Mouse (Mus musculus): ENCODE measurements around the gene Smarcal1. TPM values are rescaled to one million over a fixed set of nuclear protein-coding genes. Genes with fewer than 3 reads are reported as not detected.

The Smarcal1 gene
- total RNA-seq (2018; cell fraction: chromatin; rRNA removed): 10 to 100 TPM; 10.6 to 71.0 (median 46.7) TPM
- 10 to 100 TPM in 25 of 26 experiments, 1 to 10 TPM in 1; 9.1 to 21.8 (median 17.4) TPM for total RNA-seq (2018; cell fraction: cytosol; rRNA removed)
- total RNA-seq (2018; cell fraction: nucleus; rRNA removed): 10 to 100 TPM in 25 of 26 experiments, 1 to 10 TPM in 1; 9.3 to 45.8 (median 30.3) TPM
- 12.9 to 15.6 TPM (median 15.6 TPM) in 3 replicates for polyA plus RNA-seq (2018)

- WGBS (ENCODE audit: missing documents): under 1% methylated on average over 22 of the region's 25 CpGs
- peaks cover 24% of the 10 kb centered on the region; the same call in 1 of the 2 replicates for H3K36me3 ChIP-seq (ENCODE audit: inconsistent target)
- peaks cover 18% of the 10 kb centered on the region; the same call in 1 of the 2 replicates for H3K79me2 ChIP-seq (ENCODE audit: inconsistent target)
- H3K27ac ChIP-seq: peak within 1 kb of the TSS; percentile 69
- H3K4me3 ChIP-seq (ENCODE audit: inconsistent target): peak within 1 kb of the TSS; percentile 81
Measured at GRCm38 (mm10) chr1:72582947-72583731, at the start of gene Smarcal1. Gene Smarcal1 (plus strand): TSS chr1:72583251.

- H3K4me3 ChIP-seq (ENCODE audit: inconsistent target): no peak overlapping the region
- no peaks in the 10 kb centered on the region for H3K79me2 ChIP-seq (ENCODE audit: inconsistent target)
Measured at GRCm38 (mm10) chr1:72533439-72533838, 49.6 kb upstream of the Smarcal1 start.

DNA sequence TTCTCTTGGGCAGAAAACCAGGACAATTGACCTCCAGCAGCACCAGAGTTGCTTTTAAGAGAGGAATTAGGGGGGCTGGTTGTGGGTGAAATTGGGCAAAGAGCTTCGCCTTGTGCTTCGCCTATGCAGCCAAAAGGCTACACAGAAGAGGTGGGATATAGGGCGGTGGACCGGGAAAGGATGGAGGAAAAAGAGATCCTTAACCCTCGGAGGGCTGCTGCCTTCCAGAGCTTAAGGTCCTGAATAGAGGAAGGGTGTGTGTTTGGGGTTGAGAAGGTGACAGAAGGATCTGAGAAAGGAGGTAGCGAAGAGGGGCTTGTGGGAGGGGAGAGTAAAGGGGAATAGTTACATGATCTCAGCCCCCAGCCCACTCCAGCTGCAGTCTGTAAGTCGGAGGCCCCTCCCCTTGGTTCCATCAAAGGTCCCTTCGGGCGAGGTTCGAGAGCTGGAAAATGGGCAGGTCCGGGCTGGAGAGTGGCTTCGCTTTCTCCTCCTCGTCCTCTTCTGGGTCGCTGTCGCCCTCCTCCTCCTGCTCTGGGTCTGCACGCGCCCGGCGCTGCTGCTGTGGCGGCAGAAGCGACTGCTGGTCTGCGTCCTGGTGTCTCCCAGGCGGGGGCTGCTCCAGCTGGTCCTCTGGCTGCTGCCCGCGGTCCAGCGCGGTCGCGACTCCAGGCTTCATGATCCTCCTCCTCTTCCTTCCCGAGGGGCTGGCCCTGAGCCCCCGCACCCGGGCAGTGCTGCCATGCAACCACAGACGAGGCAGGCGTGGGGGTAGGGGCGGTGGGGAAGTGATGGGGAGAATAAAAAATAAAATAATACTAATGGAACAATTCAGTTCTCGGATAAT, 47.1 kb upstream of the Smarcal1 start:
- WGBS (ENCODE audit: missing documents): 6% methylated on average over 36 of the region's 36 CpGs
- H3K27ac ChIP-seq: no peak overlapping the region

More at GRCm38 (mm10) chr1:72533439-72533838, 49.6 kb upstream of the Smarcal1 start:
- no peak overlapping the region for H3K27ac ChIP-seq
- no peaks in the 10 kb centered on the region for H3K36me3 ChIP-seq (ENCODE audit: inconsistent target)

GRCm38 (mm10) chr1:72536611-72537351, 46.3 kb upstream of the Smarcal1 start, which contains the start of gene March4:
Gene March4 (minus strand): TSS chr1:72536930.
- no peaks in the 10 kb centered on the region for H3K36me3 ChIP-seq (ENCODE audit: inconsistent target)
- 3% methylated on average over 39 of the region's 41 CpGs for WGBS (ENCODE audit: missing documents)
- no peak within 1 kb of the TSS for H3K4me3 ChIP-seq (ENCODE audit: inconsistent target)
- H3K27ac ChIP-seq: no peak within 1 kb of the TSS
- H3K79me2 ChIP-seq (ENCODE audit: inconsistent target): no peaks in the 10 kb centered on the region

More for the DNA sequence above, 47.1 kb upstream of the Smarcal1 start:
- Histone ChIP-seq H3K36me3 (ENCODE audit: inconsistent target) (no peaks in the 10 kb centered on the region), H3K79me2 (ENCODE audit: inconsistent target) (no peaks in the 10 kb centered on the region), H3K4me3 (ENCODE audit: inconsistent target) (no peak overlapping the region)

DNA sequence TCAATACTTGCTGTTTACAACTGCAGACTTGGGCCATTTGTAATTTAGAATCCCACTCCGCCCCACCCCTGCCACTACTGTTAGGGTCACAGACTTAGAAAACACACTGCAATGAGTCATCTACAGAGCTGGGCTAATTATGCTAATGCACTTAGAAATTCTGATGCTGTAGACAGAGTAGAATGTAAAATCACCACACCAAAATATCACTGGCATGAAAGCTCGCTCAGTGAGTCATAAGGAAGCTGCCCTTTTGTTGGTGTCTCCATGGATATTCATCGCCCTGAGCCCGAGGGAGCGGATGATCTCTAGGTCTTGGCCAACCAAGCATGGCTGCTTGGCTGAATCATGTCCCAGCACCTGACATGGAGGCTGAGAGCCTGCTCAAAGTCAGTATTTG, 44.8 kb upstream of the Smarcal1 start:
- Histone ChIP-seq H3K36me3 (ENCODE audit: inconsistent target) (no peaks in the 10 kb centered on the region), H3K79me2 (ENCODE audit: inconsistent target) (no peaks in the 10 kb centered on the region), H3K4me3 (ENCODE audit: inconsistent target) (no peak overlapping the region), H3K27ac (no peak overlapping the region)
- 84% methylated on average over 5 of the region's 5 CpGs for WGBS (ENCODE audit: missing documents)

GRCm38 (mm10) chr1:72550317-72550716, 32.7 kb upstream of the Smarcal1 start:
- Histone ChIP-seq H3K27ac (no peak overlapping the region), H3K36me3 (ENCODE audit: inconsistent target) (no peaks in the 10 kb centered on the region), H3K79me2 (ENCODE audit: inconsistent target) (no peaks in the 10 kb centered on the region), H3K4me3 (ENCODE audit: inconsistent target) (no peak overlapping the region)
- WGBS (ENCODE audit: missing documents): 85% methylated on average over 2 of the region's 2 CpGs

DNA sequence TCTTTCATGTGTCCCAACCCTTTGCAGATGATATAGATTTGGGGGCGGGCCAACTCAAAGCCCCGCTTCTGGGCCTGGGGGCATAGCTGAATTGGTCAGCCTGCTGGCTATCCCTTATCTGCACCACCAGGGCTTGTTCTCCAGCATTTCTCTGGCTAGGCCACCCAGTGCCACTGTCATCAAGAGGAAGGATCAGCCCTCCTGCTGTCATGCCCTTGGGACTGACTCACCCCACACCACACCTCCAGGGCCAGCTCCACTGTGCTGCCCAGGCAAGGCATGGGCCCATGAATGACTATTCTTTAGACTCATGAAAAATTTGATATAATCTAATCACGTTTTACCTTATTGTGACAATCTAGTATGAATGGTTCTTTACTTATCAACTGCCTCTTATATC, 26.6 kb upstream of the Smarcal1 start:
- whole genome bisulfite sequencing (ENCODE audit: missing documents): 86% methylated on average over 3 of the region's 3 CpGs
- Histone ChIP-seq H3K4me3 (ENCODE audit: inconsistent target) (no peak overlapping the region), H3K36me3 (ENCODE audit: inconsistent target) (no peaks in the 10 kb centered on the region), H3K27ac (no peak overlapping the region), H3K79me2 (ENCODE audit: inconsistent target) (no peaks in the 10 kb centered on the region)

- no peaks in the 10 kb centered on the region for H3K79me2 ChIP-seq (ENCODE audit: inconsistent target)
- no peaks in the 10 kb centered on the region for H3K36me3 ChIP-seq (ENCODE audit: inconsistent target)
- no peak overlapping the region for H3K27ac ChIP-seq
- 73% methylated on average over 2 of the region's 2 CpGs for WGBS (ENCODE audit: missing documents)
- H3K4me3 ChIP-seq (ENCODE audit: inconsistent target): no peak overlapping the region
Measured at GRCm38 (mm10) chr1:72558625-72559024, 24.4 kb upstream of the Smarcal1 start.

GRCm38 (mm10) chr1:72564334-72564962, 18.6 kb upstream of the Smarcal1 start:
- Histone ChIP-seq H3K4me3 (ENCODE audit: inconsistent target) (no peak overlapping the region), H3K36me3 (ENCODE audit: inconsistent target) (no peaks in the 10 kb centered on the region), H3K27ac (no peak overlapping the region), H3K79me2 (ENCODE audit: inconsistent target) (no peaks in the 10 kb centered on the region)
- WGBS (ENCODE audit: missing documents): 78% methylated on average over 6 of the region's 6 CpGs

DNA sequence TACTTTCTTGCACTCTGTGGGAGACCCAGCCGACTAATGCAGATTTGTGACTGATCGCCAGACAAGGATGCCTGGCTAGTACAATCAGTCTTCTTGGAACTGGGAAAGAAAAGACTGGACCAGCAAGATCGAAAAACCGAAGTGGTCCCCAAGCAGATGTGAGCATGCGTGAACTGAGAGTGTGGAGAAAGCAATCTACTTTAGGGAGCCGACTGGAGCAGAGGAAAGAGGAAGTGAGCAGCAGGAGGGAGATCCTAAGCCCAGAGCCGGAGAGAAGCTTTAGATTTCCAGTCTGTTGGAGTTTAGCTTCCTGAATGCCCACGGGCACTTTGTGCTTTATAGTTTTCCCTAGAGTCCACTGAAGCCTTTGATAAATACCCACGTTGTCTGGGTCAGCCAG, 16.0 kb upstream of the Smarcal1 start:
- H3K27ac ChIP-seq: no peak overlapping the region
- WGBS (ENCODE audit: missing documents): 36% methylated on average over 9 of the region's 9 CpGs
- no peaks in the 10 kb centered on the region for H3K36me3 ChIP-seq (ENCODE audit: inconsistent target)
- H3K4me3 ChIP-seq (ENCODE audit: inconsistent target): no peak overlapping the region
- no peaks in the 10 kb centered on the region for H3K79me2 ChIP-seq (ENCODE audit: inconsistent target)

GRCm38 (mm10) chr1:72568725-72569124, 14.3 kb upstream of the Smarcal1 start:
- Histone ChIP-seq H3K27ac (no peak overlapping the region), H3K79me2 (ENCODE audit: inconsistent target) (no peaks in the 10 kb centered on the region), H3K36me3 (ENCODE audit: inconsistent target) (no peaks in the 10 kb centered on the region), H3K4me3 (ENCODE audit: inconsistent target) (no peak overlapping the region)
- 68% methylated on average over 8 of the region's 8 CpGs for WGBS (ENCODE audit: missing documents)

GRCm38 (mm10) chr1:72574047-72574446, 9.0 kb upstream of the Smarcal1 start:
- H3K79me2 ChIP-seq (ENCODE audit: inconsistent target): no peaks in the 10 kb centered on the region
- WGBS (ENCODE audit: missing documents): 72% methylated on average over 7 of the region's 7 CpGs
- H3K4me3 ChIP-seq (ENCODE audit: inconsistent target): no peak overlapping the region
- no peaks in the 10 kb centered on the region for H3K36me3 ChIP-seq (ENCODE audit: inconsistent target)
- no peak overlapping the region for H3K27ac ChIP-seq

- no peak overlapping the region for H3K4me3 ChIP-seq (ENCODE audit: inconsistent target)
- no peaks in the 10 kb centered on the region for H3K79me2 ChIP-seq (ENCODE audit: inconsistent target)
- no peak overlapping the region for H3K27ac ChIP-seq
- H3K36me3 ChIP-seq (ENCODE audit: inconsistent target): no peaks in the 10 kb centered on the region
- WGBS (ENCODE audit: missing documents): 66% methylated on average over 6 of the region's 7 CpGs
Measured at GRCm38 (mm10) chr1:72574608-72575007, 8.4 kb upstream of the Smarcal1 start.

DNA sequence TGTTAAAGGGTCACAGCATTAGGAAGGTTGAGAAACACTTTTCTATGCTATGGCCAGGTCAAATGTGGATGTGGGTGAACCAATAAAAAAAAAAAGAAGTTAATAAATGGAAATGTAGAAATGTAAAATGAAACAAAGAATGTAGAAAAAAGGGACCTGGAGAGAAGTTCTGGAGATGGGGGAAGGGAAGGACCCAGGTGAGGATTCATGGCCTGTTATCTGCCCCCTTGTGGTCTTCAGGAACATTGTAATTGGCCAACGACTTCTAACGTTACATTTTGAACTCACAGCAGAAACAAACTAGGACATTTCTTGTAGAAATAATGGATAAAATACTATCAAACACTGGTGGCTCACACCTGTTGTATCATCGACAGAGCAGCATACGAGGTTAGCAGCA, 7.9 kb upstream of the Smarcal1 start:
- Histone ChIP-seq H3K27ac (no peak overlapping the region), H3K4me3 (ENCODE audit: inconsistent target) (no peak overlapping the region), H3K79me2 (ENCODE audit: inconsistent target) (no peaks in the 10 kb centered on the region), H3K36me3 (ENCODE audit: inconsistent target) (no peaks in the 10 kb centered on the region)
- 48% methylated on average over 4 of the region's 4 CpGs for WGBS (ENCODE audit: missing documents)
